Mouse (Mus musculus) myocyte (in vitro differentiated cells): ENCODE data around the gene Fbxw27. TPM values are rescaled to one million over a fixed set of nuclear protein-coding genes. Genes with fewer than 3 reads are reported as not detected.
"Not testable (repeated sequence)": the region's sequence is repeated elsewhere in the genome, so short reads cannot be mapped to it uniquely, and the experiment has no call there.

Experiments used
- H3K27me3 ChIP-seq: one replicate; pipeline ENCODE4 v1.6.1; 2011; ENCODE audit not compliant: control insufficient read depth, insufficient read depth, insufficient read length
- H3K36me3 ChIP-seq: one replicate; pipeline ENCODE4 v1.6.1; 2011; ENCODE audit not compliant: control insufficient read depth, insufficient read depth
- H3K4me2 ChIP-seq: one replicate; pipeline ENCODE4 v1.6.1; 2011; ENCODE audit warnings: low read depth, control low read depth
- H3K4me3 ChIP-seq: one replicate; pipeline ENCODE4 v1.5.1; 2011; ENCODE audit warnings: mild to moderate bottlenecking, control low read depth, moderate library complexity
- H3K79me2 ChIP-seq: one replicate; pipeline ENCODE4 v1.6.1; 2011; ENCODE audit not compliant: control insufficient read depth, insufficient read depth
- H3ac ChIP-seq: one replicate; pipeline ENCODE4 v1.6.1; 2011; ENCODE audit not compliant: control insufficient read depth, insufficient read length
- CEBPB ChIP-seq: IDR thresholded peaks from 2 replicates; pipeline ENCODE4 v1.6.1; 2011; ENCODE audit warnings: mild to moderate bottlenecking, moderate library complexity; ENCODE audit not compliant: poor library complexity, insufficient read depth, severe bottlenecking
- E2F4 ChIP-seq: IDR thresholded peaks from one replicate; pipeline ENCODE4 v1.6.1; 2011; ENCODE audit warnings: mild to moderate bottlenecking, control low read depth, moderate library complexity; ENCODE audit not compliant: insufficient read depth
- MAX ChIP-seq: IDR thresholded peaks from one replicate; pipeline ENCODE4 v1.6.1; 2011; ENCODE audit warnings: low read depth, mild to moderate bottlenecking, control low read depth
- MYOD1 ChIP-seq, 3 experiments: IDR thresholded peaks; one replicate each; pipeline ENCODE4 v1.6.1; 2011; ENCODE audit warnings: control low read depth in 2 of 3, low read depth in 2 of 3, mild to moderate bottlenecking in 2 of 3, moderate library complexity in 1 of 3; ENCODE audit not compliant: insufficient read length in 2 of 3, control insufficient read depth in 1 of 3
- MYOG ChIP-seq, 3 experiments: IDR thresholded peaks; one replicate each; pipeline ENCODE4 v1.6.1; 2011; ENCODE audit warnings: control low read depth in 2 of 3, low read depth in 2 of 3, mild to moderate bottlenecking in 2 of 3; ENCODE audit not compliant: insufficient read length in 2 of 3, control insufficient read depth in 1 of 3, insufficient read depth in 1 of 3
- POLR2A ChIP-seq: IDR thresholded peaks from one replicate; pipeline ENCODE4 v1.6.1; 2011; ENCODE audit warnings: low read depth, mild to moderate bottlenecking, control low read depth, moderate library complexity; ENCODE audit not compliant: insufficient read length
- POLR2AphosphoS2 ChIP-seq: IDR thresholded peaks from one replicate; pipeline ENCODE4 v1.6.1; 2011; ENCODE audit warnings: low read depth, control low read depth; ENCODE audit not compliant: insufficient read length
- REST ChIP-seq: IDR thresholded peaks from one replicate; pipeline ENCODE4 v1.6.1; 2011; ENCODE audit warnings: mild to moderate bottlenecking, control low read depth, moderate library complexity; ENCODE audit not compliant: insufficient read depth, insufficient read length
- SRF ChIP-seq: IDR thresholded peaks from one replicate; pipeline ENCODE4 v1.6.1; 2011; ENCODE audit warnings: low read depth; ENCODE audit not compliant: control insufficient read depth, insufficient read length
- TCF12 ChIP-seq: IDR thresholded peaks from one replicate; pipeline ENCODE4 v1.6.1; 2011; ENCODE audit warnings: mild to moderate bottlenecking, control low read depth; ENCODE audit not compliant: poor library complexity, insufficient read depth, severe bottlenecking
- TCF3 ChIP-seq: IDR thresholded peaks from one replicate; pipeline ENCODE4 v1.6.1; 2011; ENCODE audit warnings: low read depth, control low read depth; ENCODE audit not compliant: insufficient read length
- USF1 ChIP-seq: IDR thresholded peaks from one replicate; pipeline ENCODE4 v1.6.1; 2011; ENCODE audit warnings: low read depth, mild to moderate bottlenecking, control low read depth, moderate library complexity
- polyA plus RNA-seq: library from polyadenylated mRNA; unstranded; fragments of >200 nt; fragmentation: generic; extraction: Trizol; gene quantifications from one replicate; pipeline ENCODE4 v1.2.1, GENCODE M21; 2012; ENCODE audit warnings: missing spikeins

The Fbxw27 gene
- polyA plus RNA-seq, 1 experiment = not detected

DNA sequence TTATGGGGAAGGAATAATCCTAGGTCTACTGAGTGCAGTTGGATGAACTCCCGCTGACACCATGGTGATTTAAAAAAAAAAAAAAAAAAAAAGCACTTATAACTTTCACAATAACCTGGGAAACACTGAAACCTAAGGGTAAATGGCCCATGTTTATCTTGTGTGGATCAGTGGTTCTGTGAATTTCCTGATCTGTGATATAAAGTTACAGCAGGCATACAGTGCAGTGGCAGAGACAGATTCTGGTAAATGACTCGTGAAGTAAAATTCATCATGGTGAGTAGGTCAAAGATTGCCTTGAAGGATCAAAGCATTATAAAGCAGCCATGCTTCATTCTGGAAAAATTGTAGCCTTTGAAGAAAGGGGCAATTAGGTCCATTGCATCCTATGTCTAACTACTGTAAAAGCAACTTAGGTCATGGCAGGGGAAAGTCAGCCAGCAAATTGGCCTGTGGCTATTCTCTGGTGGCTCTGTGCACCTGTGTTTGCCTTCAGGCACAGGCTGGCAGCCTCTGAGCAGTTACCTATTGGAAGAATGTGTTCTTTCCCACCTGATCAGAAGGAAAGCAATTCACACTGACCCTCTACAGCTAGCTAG is 16.3 kb upstream of the Fbxw27 start:
- TF ChIP-seq CEBPB = no peak
- TF ChIP-seq TCF3 = no peak
- TF ChIP-seq REST = no peak
- H3K4me2 ChIP-seq = no peak overlapping the region

DNA sequence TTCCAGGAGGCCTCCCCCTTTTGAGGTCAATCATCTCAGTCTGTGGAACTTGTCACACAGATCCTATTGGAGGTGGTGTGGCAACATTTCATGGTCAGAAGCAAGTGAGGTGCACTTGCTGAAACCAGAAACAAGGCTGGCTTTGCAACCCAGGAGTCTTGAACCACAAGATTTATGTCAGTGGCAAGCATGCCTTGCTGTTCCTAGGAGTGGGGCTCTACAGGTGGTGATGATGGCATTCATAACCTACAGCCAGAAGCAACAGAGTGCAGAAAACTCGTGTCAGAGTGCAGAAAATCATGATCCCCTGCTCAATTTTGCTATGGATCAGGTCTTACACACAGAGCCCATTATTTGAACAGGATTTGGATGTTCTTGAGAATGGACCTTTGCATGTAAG is 15.8 kb upstream of the Fbxw27 start:
- no peak overlapping the region for H3K4me2 ChIP-seq
- H3K36me3 ChIP-seq = no peaks in the 10 kb centered on the region
- H3K4me3 ChIP-seq = no peak overlapping the region
- no peak for TF ChIP-seq POLR2AphosphoS2
- TF ChIP-seq E2F4 = no peak
- TF ChIP-seq TCF3 = no peak
- no peak for TF ChIP-seq SRF
- no peak for TF ChIP-seq TCF12
- TF ChIP-seq REST = no peak
- TF ChIP-seq MYOG (IDR thresholded peaks at IDR 0.05; ENCODE audit: control insufficient read depth in 1 of 3, insufficient read depth in 1 of 3, insufficient read length in 2 of 3, low read depth in 2 of 3) = no peak
- no peaks in the 10 kb centered on the region for H3K79me2 ChIP-seq
- no peaks in the 10 kb centered on the region for H3K27me3 ChIP-seq
- no peak overlapping the region for H3ac ChIP-seq

More for the DNA sequence above, 16.3 kb upstream of the Fbxw27 start:
- Histone ChIP-seq H3K79me2 (no peaks in the 10 kb centered on the region), H3K27me3 (no peaks in the 10 kb centered on the region), H3K4me3 (no peak overlapping the region), H3K36me3 (no peaks in the 10 kb centered on the region), H3ac (no peak overlapping the region)

- not testable (repeated sequence) for H3K4me3 ChIP-seq, H3K4me2 ChIP-seq, H3K79me2 ChIP-seq, H3K27me3 ChIP-seq, H3K36me3 ChIP-seq, H3ac ChIP-seq
Measured at GRCm38 (mm10) chr9:109805596-109805995, 15.1 kb upstream of the Fbxw27 start.

DNA sequence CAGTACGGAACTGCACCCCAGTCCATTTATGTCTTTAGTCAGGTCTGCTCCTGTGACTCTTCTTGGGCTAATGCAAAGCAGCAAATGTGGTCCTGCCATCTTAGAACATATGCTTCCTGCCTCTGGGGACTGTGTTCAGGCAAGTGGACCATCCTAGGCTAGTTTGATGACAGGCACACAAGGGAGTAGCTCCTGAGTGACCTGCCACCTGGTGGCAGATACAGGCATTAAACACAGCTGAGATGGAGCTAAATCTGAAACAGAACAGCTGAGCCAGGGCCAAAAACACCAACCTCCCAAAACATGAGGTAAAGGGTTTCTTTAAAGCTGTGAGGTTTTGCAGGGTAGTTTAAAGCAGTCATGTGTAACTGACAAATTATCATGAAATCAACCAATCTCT is 7.6 kb upstream of the Fbxw27 start:
- Histone ChIP-seq H3K4me2 (no peak overlapping the region), H3K27me3 (no peaks in the 10 kb centered on the region), H3K79me2 (no peaks in the 10 kb centered on the region), H3K36me3 (no peaks in the 10 kb centered on the region), H3ac (no peak overlapping the region), H3K4me3 (no peak overlapping the region)
- TF ChIP-seq MYOG (IDR thresholded peaks at IDR 0.05; ENCODE audit: control insufficient read depth in 1 of 3, insufficient read depth in 1 of 3, insufficient read length in 2 of 3, low read depth in 2 of 3) = no peak
- no peak for TF ChIP-seq POLR2A

DNA sequence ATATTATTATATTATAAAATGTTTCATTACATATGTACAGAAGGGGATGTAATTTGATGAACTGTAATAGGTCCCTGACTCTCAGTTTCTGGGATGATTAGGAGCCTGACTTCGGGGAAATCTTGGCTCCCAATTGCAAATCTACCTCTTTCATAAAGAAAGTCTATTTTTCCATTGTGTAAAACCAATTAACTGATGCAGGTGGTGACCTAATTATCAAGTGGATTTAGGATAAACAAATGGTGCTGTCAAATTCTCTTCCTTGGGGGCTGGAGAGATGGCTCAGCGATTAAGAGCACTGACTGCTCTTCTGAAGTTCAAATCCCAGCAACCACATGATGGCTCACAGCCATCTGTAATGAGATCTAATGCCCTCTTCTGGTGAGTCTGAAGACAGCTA is 5.3 kb upstream of the Fbxw27 start:
- Histone ChIP-seq H3K27me3 (no peaks in the 10 kb centered on the region), H3ac (no peak overlapping the region), H3K36me3 (no peaks in the 10 kb centered on the region), H3K79me2 (no peaks in the 10 kb centered on the region), H3K4me2 (no peak overlapping the region), H3K4me3 (no peak overlapping the region)
- TF ChIP-seq MAX (no peak), POLR2AphosphoS2 (no peak), MYOG (IDR thresholded peaks at IDR 0.05; ENCODE audit: control insufficient read depth in 1 of 3, insufficient read depth in 1 of 3, insufficient read length in 2 of 3, low read depth in 2 of 3) (no peak), E2F4 (no peak), REST (no peak), CEBPB (no peak), SRF (no peak), TCF3 (no peak), POLR2A (no peak), TCF12 (no peak), USF1 (no peak), MYOD1 (IDR thresholded peaks at IDR 0.05; ENCODE audit: control insufficient read depth in 1 of 3, insufficient read length in 2 of 3, low read depth in 2 of 3) (no peak)

DNA sequence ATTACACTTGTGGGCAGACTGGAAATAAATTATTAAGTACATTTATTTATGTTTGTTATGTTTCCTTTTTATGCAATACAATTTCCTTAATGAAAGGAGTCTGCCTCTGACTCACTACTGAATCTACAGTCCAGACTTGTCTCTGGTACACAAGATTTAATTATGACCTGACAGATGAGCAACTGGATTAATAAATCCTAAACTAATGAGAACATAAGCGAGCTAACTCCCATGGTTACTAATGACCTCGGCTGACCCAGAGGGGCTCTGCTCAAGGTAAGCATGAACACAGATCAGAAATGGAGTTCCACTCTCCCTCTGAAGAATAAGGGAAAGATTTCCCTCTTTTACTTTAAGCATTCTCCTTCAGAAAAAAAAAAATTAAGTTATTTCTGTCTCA is 4.8 kb upstream of the Fbxw27 start:
- TF ChIP-seq MYOG (IDR thresholded peaks at IDR 0.05; ENCODE audit: control insufficient read depth in 1 of 3, insufficient read depth in 1 of 3, insufficient read length in 2 of 3, low read depth in 2 of 3) (no peak), USF1 (no peak), TCF12 (no peak), POLR2AphosphoS2 (no peak), POLR2A (no peak), REST (no peak), SRF (no peak), CEBPB (no peak), MAX (no peak), MYOD1 (IDR thresholded peaks at IDR 0.05; ENCODE audit: control insufficient read depth in 1 of 3, insufficient read length in 2 of 3, low read depth in 2 of 3) (no peak), E2F4 (no peak), TCF3 (no peak)
- H3K4me3 ChIP-seq = no peak overlapping the region
- no peaks in the 10 kb centered on the region for H3K79me2 ChIP-seq
- no peaks in the 10 kb centered on the region for H3K36me3 ChIP-seq
- H3ac ChIP-seq = no peak overlapping the region
- no peak overlapping the region for H3K4me2 ChIP-seq
- no peaks in the 10 kb centered on the region for H3K27me3 ChIP-seq

- not testable (repeated sequence) for H3K4me3 ChIP-seq, H3K27me3 ChIP-seq, H3K4me2 ChIP-seq, H3K36me3 ChIP-seq, H3K79me2 ChIP-seq, H3ac ChIP-seq
Measured at GRCm38 (mm10) chr9:109766841-109767240, 23.6 kb downstream of the Fbxw27 start.

- H3ac ChIP-seq, H3K36me3 ChIP-seq, H3K4me3 ChIP-seq, H3K4me2 ChIP-seq, H3K79me2 ChIP-seq, H3K27me3 ChIP-seq: not testable (repeated sequence)
Measured at GRCm38 (mm10) chr9:109745989-109746388, 44.5 kb downstream of the Fbxw27 start, which contains the start of gene Fbxw26. Gene Fbxw26 (minus strand): TSS chr9:109746089.
